Mouse (Mus musculus) liver, postnatal 0 days (tissue): ENCODE results near the gene Shcbp1l.

Source experiments
- CTCF ChIP-seq: sonication (generic); IDR thresholded peaks from 2 replicates; pipeline ENCODE4 v1.5.1; 2016; ENCODE audit warnings: antibody characterized with exemption, low read depth
- EP300 ChIP-seq: IDR thresholded peaks from 2 replicates; pipeline ENCODE4 v1.6.1; 2016; ENCODE audit warnings: antibody characterized with exemption, low read depth, mild to moderate bottlenecking

- TF ChIP-seq EP300 (no peak), CTCF (no peak)
Observed at GRCm38 (mm10) chr1:153500030-153500429, 75.1 kb downstream of the Shcbp1l start.
